Mouse (Mus musculus): ENCODE measurements around the gene Arrdc5. TPM values are rescaled to one million over a fixed set of nuclear protein-coding genes. Genes with fewer than 3 reads are reported as not detected.

The Arrdc5 gene
- polyA plus RNA-seq (2015; fragmentation: Nextera tagmentation; extraction: Ambion mirVana) = 0.84 and 1.8 TPM in 2 replicates

DNA sequence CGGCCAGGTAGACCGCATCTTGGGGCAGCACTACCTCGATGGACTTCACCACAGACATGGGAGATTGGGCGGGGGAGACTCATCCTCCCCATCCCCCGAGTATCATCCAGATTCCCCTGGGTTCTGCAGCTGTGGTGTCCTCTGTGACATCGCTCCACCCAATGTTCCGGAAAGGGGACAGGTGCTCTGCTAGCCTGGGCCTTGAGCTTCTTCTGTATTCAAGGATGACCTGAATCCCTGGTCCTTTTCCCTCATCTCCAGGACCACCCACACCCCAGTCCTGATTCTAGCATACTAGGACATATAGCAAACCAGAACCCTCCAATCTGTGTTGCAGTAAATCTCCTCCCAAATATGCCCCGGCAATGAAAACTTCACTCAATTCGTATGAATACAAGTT, at the start of gene Arrdc5:
Arrdc5 (minus strand) TSS at position 101 of the 400 bp plus-strand sequence.
- no peak for DNase-seq (ENCODE audit: low spot score)

DNA sequence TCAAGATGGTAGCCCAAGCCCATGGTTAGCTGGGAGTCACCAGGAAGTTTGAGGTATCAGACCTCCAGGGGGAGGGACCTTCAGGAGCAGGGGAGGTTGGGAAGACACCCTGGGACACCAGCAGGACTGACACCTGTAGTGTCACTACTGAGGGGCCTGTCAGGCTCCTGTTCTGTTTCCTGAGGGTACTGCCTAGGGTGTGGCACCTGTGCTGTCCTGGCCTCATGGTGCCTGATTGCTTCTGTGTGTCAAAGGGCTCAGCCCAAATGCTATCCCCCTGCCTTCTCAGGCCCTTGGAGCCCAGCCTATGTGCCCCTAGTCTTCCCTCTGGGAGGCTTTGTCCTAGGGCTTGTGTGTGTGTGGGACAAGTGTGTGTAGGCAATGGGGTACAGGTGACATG, 48.5 kb upstream of the Arrdc5 start:
- no peak for DNase-seq (ENCODE audit: low spot score)

DNA sequence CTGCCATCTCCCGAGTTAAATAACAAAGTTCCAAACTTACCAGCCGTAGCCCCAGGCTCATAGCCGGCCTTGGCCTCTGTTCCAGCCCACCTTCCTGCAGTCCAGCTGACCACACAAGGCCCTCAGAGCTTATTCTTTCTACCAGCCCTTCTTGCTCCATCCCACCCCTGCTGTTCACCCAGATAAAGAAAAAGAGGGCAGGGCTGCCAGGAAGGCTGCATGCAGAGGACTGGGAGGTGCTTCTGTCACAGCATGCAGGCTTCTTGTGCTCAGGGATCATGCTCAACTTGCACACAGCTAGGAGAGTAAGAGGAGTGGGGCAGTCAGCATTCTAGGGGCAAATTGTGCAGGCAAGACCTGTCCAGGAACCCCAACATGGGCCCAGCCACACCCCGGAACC, 48.0 kb upstream of the Arrdc5 start:
- no peak for DNase-seq (ENCODE audit: low spot score)

DNA sequence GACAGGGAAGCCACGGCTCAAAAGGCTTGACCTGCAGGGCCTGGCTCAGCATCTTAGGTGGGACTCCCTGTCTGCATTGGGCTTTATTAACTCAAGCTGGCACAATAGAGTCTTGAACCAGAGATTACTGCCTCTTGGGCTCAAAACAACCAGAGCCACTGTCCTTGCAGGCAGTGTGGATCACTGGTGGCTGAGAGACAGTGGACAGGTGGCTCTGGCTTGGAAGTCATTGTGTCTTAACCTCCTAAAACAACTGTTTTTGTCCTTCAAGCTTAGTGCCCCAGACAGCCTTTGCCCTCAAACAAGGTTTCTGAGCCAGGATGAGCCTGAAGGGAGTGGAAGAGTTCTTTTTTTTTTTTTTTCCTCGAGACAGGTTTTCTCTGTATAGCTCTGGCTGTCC, 45.3 kb upstream of the Arrdc5 start:
- no peak for DNase-seq (ENCODE audit: low spot score)

DNA sequence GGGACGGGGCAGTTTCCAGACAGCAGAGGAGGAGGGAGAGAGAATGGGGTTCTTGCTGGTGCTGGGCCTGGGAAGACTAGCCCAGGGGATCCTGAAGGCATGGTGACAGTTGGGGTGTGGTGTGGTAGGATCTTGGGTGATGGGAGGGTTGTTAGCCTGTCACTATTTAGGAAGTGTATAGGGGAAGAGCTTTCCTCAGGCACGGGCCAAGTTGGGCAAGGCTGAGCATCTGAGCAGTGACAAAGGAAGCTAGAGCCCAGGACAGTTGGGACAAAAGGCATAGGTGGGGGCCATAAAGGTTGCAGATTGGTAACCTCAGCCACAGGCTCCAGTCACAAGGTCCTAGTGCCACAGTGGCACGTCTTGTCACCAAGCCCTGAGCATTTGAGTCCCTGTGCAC, 43.4 kb upstream of the Arrdc5 start:
- no peak for DNase-seq (ENCODE audit: low spot score)

DNA sequence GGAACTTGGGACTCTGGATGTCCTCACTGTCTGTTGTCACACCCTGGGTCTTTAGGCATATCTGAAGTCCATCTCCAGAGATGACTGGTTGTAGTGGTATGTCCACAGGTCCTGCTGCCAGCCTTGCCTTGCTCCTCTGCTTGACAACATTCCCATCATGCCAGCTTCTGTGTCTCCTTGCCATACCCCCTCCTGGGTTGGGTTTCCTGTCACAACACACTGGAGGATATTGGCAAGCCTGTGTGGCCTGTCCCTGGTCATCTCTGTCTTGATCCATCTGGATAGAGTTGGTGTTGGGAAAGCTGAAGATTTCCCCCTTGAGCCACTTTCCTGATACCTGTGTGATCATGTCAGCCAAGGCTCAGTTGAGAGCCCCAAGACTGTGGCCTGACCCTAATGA, 40.6 kb upstream of the Arrdc5 start:
- DNase-seq (ENCODE audit: low spot score) = no peak

DNA sequence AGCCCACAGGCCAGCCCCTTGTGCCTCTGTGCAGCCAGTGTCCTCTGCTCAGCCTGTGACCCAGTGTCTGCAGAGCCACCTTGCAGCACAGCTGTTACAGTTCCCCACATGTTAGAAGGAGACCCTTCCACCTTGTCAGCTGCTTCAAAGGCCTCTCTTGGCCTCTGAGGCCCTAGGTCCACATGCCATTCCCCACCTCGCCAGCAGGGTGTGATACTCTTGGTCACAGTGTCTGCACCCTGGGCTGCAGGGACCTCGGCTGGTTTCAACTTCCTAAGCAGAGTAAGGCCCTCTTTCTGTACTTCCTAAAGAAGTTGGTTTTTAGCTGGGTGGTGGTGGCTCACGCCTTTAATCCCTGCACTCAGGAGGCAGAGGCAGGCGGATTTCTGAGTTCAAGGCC, 38.8 kb upstream of the Arrdc5 start:
- peak; percentile 55 for DNase-seq (ENCODE audit: low spot score)

DNA sequence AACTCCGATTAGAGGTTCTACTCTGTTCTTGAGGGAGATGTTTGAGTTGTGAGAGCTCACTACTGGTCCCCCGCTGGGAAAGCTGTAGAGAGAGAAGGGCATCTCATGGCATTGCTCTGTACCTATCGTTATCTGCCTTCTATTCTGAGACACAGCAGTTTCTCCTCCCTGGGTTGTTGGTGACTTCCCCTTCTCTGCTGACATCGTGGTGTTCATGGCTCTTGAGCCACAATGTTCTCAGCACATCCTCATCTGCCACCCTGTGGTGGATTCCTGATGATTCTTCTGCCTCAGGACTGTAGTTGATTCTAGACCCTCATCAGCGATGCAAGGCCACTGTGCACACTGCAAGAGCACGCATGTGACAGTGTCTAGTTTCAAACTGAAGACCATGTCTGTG, 37.7 kb upstream of the Arrdc5 start:
- no peak for DNase-seq (ENCODE audit: low spot score)

DNA sequence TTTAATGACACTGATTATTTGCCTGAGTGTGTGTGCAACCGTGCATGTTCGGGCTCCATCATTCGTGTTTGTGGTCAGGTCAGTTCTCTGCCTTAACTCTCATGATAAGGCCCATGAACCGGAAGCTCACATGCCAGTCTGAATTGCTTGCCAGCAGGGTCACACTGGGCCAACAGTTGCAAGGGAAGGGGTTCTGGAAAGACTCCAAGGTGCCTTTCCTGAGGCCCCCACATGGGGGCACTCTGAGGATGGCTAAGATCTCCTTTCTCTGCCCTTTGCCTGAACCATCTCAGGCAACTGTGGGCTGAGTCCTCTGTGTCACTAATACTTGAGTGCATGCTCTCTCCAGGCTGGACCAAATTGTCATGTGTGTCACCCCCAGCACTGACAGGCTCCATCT, 37.1 kb upstream of the Arrdc5 start:
- peak; percentile 58 for DNase-seq (ENCODE audit: low spot score)

DNA sequence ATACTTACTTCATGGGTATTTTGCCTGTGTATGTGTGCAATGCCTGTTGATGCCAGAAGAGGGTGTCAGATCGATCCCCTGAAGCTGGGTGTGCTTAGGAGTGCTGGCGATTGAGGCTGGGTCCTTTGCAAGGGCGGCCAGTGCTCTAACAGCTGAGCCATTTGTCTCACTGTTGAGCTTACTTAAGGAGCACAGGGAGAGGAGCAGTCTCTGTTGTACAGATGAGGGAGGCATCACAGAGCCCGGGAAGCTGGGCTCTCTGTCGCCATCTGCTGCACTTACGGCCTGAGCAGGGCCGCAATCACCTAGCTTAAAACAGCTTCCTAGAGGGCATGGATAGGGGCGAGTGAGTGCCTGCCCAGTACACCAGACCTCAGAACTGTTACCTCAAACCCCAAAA, 32.9 kb upstream of the Arrdc5 start:
- DNase-seq (ENCODE audit: low spot score) = peak; percentile 35

DNA sequence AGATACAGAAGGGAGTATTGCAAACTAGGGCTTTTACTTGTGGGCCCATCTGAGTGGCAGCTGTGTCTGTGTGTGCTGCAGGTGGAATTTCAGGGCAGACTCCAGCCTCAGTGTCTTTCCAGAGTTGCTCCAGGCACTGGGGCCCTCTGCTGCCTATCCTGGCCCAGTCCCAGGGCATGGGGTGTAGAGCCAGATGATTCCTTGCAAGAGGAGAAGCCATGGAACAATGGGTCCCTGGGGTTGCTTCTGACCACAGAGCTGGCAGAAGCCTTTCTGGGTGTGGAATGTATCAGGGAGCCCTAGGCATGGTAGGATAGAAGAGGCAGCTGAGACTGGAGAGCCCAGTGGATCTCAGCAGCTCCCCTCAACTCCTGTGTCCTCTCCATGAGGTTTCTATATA, 31.2 kb upstream of the Arrdc5 start:
- no peak for DNase-seq (ENCODE audit: low spot score)

DNA sequence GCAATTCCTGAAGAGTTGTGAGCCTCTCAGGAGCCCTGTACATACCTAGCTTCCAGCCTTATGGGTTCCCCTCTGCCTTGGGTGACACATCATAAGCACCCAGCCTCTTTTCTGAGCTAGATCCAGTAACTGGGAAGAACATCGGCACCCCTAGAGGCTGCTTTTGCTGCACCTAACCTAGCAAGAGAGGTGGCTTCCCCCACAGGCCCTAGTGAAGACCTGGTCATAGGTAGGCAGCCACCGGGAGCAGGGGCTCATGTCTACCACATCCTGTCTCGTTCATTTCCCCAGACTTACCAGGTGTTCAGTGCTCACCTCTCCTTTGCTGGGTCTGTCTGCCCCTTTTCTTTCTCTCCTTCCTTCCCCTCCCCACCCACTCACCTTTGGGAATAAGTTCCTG, 30.3 kb upstream of the Arrdc5 start:
- DNase-seq (ENCODE audit: low spot score) = peak; percentile 63

DNA sequence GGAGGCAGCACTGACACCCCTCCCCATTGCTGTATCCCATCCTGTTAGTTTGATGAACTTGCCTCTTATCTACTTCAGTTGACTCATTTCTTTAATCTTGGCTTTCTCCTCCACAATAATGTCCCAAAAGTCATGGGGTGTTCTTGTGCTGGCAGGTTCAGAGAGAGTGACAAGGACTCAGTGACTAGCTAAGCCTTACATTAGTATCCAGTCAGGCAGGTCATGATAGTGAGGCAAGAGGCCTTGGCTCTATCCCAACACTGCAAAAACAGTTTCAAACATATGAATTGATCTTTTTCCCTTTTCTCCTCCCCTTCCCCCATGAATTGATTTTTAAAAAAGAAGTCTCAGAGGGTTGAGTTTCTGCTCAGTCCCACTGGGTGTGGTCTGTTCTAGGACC, 29.2 kb upstream of the Arrdc5 start:
- no peak for DNase-seq (ENCODE audit: low spot score)

DNA sequence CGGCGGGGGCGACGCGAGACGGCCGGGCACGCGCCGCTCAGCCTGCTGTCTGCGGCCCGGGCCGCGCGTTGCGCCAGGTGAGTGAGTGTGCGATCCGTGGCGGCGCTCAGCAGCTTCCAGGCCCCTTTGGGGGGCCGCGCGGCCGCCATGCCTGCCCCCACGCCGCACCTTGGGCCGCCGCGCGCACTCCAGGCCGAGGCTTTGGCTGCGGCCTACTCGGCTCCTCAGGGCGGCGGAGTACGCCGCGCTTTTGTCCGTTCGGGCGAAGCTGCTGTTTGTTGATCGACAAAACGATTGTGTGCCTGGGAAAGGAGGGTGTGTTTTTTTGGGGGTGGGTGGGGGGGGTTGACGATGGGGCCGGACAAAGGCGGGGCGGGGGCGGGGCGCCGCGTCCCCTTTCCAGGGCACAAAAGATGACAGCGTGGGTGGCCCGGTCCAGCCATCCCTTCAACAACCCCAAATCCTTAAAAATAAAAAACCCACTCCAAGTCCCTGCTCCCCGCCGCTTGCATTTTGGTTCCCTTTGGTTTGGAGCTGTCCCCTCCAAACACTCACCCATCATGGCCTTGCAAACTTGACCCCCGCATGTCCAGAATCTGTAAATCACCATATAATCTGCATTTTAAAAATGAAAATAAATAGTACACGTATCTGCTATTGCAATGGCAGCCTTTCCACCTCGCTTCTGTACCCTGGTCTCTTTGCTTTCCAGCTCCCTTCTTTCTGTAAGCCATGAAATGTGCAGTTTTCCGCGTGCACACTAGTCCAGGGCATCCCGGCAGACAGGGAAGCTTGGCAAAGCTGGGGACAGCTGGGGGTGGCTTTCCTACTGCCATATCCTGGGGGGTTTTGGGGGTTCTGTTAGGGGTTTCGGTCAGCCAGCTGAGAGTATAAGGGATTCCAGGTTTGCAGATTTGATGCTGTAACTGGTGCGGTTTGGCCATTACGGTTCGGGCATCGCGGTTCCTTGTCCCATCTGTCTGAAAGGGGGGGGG, 26.4 kb upstream of the Arrdc5 start:
- DNase-seq (ENCODE audit: low spot score) = no peak

DNA sequence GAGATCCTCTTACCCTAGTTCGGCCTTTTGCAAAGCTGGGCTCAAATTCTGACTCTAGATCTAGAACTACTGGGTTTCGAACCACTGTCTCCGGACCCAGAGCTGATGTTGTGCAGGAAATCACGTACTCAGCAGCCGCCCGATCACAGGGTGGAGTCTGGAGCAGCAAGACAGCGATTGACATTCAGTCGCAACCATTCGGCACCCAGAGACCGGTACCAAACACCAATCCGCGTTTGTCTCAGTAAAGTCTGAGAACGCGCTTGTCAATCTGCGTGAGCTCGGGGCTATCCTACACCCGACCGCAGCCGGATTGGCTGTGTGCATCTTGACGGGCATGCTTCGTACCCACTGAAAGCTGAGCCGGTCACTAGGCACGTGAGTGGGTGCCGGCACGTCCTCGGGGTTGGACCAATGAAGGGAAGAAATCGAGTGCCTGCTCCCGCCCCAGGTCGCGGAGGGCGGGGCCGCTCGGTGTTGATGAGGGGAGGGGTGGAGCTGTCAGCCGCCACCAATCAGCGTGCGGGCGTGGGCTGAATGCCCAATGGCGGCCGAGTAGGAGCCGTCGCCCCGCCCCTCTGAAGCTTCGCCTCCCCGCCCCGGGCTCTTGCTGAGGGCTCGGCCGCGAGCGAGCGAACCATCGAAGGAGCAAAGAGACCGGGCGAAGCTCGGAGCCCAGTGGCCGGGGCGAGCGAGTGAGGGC, 25.5 kb upstream of the Arrdc5 start, which contains the start of gene Kdm4b:
Kdm4b (plus strand) TSS at position 613 of the 703 bp plus-strand sequence.
- DNase-seq (ENCODE audit: low spot score) = peak; percentile 99

DNA sequence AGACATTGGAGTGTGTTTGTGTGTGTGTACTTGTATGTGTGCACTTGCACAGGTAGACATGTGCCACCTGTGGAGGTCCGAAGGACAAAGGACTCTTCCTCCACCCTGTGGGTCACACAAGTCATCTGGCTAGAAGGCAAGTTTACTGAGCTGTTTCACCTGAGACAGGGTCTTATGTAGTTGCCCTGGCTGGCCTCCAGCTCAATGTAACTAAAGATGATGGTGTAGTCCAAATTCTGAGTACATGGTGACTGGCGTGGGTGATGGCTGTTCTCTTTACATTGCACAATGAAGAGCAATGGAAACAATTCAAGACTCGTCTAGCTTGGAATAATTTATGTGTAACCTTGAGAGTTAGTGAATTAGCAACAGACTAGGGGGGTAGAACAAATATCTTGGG, 24.3 kb upstream of the Arrdc5 start:
- no peak for DNase-seq (ENCODE audit: low spot score)

DNA sequence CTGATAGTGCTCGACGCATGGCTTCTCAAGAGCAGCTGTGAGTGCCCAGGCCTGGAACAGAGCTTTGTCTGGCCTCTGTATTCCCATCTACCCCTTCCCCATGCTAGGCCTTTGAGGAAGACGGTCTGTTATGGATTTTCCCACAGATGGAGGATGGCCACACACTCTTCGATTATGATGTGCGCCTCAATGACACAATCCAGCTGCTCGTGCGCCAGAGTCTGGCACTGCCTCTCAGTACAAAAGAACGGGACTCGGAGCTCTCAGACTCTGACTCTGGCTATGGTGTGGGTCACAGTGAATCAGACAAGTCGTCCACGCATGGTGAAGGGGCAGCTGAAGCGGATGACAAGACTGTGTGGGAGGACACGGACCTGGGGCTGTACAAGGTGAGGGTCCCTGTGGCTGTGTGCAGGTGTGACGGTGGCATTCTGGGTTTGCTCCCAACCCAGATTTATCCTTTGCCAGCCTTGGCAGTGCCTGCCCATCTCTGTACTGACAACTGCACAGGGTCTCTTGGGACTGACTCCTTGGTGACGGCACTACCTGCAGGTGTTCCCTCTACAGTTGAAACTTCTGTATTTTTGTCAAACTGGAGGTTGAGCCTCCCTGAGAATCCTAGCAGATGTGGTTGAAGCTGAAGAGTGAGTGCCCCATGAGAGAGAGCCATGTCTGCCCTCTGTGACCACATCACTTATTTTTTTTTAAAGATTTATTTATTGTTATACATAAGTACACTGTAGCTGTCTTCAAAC, 9.3 kb upstream of the Arrdc5 start:
- no peak for DNase-seq (ENCODE audit: low spot score)

DNA sequence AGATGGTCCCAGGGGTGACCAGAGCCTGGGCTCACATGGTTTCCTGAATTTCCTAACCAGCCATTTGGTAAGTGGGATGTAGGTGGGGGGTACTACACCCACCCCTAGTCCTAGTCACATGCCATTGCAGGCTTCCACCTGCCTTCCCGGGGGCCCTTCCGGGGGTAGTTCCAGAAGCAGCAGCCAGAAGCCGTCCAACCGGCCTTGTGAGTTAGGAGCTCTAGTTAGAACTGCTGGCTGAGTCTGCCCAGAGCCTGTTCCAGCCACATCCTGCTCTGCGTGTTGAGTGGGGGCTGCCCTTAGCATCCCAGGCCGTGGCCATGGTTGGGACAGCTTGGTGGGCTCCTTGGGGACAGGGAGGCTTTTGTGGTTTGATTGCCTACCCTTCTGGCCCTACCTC, 8.0 kb upstream of the Arrdc5 start:
- DNase-seq (ENCODE audit: low spot score) = no peak

DNA sequence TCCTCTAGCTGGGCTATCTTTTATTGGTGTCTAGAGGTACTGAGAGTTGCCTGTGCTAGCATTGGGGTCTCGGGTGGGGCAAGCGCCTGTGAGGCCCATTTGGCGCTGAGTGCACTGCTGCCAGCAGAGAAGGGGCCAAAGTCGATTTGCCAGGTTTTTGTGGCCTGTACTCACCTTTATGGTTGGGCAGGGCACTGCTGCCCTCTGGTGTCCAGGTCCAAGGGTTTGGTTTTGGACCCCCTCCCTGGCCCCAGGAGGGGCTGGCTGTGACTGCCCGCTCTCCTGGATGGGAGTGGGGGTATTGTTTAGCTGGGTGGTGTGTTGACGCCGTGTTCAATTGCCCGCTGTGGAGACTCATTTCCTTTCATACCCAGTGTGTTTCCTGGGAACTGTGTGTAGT, 5.7 kb upstream of the Arrdc5 start:
- no peak for DNase-seq (ENCODE audit: low spot score)

DNA sequence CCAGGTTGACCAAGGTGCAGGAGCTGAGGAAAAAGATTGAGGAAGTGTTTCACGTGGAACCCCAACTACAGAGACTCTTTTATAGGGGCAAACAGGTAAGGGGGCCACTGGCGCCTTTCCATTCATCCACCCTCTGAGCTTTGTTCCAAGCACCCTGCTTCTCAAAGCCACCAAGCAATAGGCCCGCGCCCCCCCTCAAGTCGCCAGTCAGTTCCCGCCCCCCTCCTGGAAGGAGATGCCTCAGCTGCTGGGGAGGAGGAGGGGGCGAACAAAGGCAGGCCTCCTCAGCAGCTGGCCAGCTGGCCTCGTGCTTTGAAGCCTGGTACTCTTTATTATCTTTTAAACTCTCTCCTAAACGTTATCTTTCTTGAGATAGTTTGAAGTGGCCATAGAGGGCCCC, 5.1 kb upstream of the Arrdc5 start:
- no peak for DNase-seq (ENCODE audit: low spot score)

DNA sequence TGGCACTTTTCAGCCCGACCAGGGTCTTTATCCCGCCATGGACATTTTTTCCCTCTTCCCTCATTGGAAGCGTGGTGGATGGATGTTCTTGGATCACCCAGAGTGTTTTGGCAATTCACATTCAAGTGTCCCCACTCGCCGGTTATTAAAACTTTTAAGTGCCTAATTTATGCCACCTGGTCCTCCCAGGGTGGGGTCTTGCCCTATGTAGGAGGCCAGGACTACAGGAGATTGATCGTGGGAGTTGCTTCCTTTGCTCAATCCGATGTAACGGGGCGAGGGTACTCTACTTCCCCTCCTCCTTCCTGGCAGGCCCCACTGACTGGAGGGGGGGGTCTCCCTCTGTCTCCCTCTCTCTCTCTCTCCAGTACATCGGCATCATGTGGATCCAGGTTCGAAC, 4.6 kb upstream of the Arrdc5 start:
- no peak for DNase-seq (ENCODE audit: low spot score)

All from thymus, postnatal 0 days (tissue).